Mouse (Mus musculus): ENCODE measurements around the gene Set.

Set gene

DNA sequence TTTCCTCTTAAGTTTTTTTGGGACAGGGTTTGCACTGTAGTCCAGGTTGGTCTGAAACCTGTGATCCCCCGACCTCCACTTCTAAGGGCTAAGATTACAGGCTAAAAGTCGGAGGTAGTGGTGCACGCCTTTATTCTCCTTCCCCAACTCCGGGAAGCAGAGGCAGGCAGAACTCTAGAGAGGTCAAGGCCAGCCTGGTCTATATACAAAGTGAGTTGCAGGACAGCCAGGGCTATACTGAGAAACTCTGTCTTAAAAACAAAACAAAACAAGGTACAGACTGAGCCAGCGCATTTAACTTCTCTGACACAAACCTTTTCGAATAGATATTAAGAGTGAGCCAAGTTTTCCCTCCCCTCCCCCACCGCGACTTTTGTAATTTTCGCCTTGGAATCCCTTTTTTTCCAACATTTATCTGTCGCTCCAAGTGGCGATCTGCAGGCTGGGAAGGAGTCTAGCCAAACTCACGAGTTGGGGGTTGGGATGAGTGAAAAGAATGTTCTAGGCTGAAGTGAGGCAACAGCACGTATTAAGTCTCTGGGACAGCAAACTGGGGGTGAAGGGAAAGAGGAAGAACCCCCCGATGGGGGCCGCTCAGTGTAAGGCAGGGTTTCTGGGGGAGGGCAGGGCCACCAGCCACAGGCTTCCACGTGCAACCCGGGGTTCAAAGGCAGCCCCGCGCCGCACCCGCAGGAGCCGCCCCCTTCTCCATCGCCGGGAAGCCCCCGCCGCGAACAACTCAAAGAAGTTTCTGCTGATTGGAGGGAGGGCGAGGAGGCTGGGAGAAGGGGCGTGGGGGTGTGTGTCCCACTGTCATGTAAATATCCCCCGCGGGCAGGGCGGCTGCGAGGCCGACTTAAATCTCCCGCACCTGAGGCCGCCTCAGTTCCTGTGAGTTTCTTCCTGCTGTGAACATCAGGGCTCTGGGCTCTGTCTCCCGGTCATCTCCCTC lies 4.3 kb downstream of the Set start:
- peak; percentile 50 to 54 for DNase-seq (ENCODE audit: low read depth in 2 of 2, low spot score in 2 of 2)

DNA sequence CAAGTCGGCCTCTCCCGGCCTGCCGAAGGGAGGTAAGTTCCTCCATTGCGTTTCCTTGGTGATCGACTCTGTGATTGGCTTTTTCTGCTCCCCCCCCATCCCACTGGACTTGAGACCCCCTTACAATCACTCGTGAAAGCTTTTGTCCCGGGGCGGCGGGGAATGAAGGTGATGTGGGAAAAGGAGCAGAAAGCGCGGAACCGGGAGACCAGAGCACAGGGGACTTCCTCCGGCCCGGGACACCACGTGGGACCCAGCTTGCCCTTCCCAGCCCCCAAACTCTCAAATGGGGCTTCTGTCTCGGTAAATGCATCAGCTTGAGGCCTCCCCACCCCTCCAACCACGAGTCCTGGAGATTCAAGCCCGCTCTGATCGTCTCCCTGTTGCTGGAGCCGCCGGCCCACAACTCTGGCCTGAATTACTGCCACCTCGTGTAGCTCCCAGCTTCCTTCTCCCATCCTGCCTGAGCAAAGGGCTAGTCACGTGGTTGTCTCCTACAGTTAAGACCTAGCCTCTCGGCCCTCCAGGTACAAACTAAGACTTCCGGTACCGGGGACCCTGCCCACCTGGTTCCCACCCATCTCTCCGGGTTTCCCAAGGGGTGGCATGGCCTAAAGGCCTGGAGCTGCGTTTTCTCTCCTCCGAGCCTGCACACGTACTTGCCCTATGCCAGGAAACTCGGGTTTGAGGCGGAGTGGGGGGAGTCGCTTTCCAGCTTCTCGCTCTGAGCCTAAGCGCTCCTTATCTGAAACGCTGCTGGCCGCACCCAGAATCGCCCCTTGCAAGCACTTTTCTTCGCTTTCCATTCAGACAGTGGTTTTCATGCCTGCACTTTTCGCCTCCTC lies 5.3 kb downstream of the Set start:
- DNase-seq (ENCODE audit: low read depth in 2 of 2, low spot score in 2 of 2): peak in 1 of 2 experiments; percentile 24

DNA sequence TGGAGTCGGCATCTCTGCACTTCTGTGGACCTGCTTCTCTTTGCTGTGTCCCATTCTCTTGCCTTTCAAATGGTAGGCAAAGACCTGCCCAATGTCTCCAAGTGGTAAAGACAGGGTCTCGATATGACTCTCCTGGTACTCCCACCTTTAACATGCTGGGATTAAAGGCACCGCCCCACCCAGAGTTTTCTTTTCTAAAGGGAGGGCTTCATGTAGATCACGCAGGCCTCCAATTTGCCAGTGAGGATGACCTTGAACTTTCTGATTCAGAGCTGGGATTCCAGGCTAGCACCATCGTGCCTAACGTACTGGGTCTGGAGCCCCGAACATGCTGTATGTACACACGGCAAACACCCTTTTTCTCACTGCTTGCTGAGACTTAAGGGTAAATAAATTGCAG lies 6.1 kb downstream of the Set start:
- no peak for DNase-seq (ENCODE audit: low read depth in 2 of 2, low spot score in 2 of 2)

DNA sequence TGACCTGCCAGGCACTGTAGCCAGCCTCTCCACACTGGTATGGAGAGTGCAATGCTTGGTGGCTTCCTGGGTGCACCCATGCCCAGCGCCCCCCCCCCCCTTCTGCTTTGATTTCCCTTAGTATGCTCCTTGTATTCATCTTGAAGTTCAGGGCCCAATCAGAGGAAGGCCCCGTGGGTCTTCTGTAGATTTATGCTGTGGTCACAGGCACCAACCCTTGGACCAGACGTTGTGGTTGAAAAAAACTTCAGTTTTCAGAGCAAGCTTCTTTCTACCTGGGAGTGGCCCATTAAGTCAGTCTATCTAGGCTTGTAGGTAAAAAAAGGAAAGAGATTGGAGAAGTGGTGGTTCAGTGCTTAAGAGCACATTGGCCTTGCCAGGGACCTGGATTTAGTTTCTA lies 6.6 kb downstream of the Set start:
- no peak for DNase-seq (ENCODE audit: low read depth in 2 of 2, low spot score in 2 of 2)

DNA sequence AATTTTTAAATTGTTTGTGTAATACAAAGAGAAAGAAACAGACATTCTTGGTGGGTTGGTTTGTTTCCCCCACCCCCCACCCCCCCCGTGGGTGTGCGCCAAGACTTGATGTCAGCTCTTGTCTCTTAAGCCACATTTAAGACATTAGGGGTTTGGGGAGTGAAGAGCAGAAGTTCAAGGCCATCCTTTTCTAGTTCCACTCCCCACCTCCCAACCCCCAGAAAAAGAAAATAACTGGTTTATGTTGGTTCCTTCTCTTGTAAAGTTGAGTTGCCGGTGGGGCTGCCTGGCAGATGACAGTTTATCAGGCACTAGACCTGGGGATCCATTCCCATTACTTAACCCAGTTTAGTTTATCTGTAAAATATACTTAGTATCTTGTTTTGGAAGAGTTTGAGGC lies 7.1 kb downstream of the Set start:
- DNase-seq (ENCODE audit: low read depth in 2 of 2, low spot score in 2 of 2): no peak

DNA sequence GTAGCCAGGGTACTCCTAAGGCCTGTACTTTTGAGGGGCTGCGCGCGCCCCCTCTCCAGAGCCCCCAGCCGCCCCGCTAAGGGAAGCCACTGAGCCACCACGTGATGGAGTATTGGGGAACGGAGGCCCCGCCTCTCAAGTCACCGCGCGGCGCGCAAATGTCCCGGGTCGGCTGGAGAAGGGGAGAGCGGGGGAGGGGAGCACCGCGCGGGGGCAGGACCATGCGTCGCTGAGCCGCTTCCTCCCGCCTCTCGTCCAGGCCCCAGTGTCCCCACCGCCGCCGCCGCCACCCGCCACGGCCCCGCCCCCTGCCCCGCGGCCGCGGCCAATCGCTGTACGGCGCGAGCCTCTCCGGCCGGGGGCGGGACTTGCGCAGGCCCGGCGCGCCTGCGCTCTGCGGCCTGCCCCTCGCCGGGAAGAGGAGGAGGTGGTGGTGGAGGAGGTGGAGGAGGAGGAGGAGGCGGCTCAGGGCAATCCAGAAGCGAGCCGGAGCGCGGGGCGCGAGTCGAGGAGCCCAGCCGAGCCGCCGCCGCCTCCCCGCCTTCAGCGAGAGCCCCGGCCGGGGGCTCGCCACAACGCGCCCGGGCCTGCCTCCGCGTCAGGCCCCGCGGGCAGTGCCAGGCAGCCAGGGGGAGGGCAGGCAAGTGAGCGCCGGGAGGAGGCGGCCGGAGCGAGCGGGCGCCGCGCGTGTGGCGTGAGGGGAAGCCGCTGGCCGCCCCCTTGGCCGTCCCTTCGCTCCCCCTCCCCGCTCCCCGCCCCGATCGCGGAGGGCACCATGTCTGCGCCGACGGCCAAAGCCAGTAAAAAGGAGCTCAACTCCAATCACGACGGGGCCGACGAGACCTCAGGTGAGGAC lies 9.1 kb downstream of the Set start:
- peak; percentile 78 to 82 for DNase-seq (ENCODE audit: low read depth in 2 of 2, low spot score in 2 of 2)

DNA sequence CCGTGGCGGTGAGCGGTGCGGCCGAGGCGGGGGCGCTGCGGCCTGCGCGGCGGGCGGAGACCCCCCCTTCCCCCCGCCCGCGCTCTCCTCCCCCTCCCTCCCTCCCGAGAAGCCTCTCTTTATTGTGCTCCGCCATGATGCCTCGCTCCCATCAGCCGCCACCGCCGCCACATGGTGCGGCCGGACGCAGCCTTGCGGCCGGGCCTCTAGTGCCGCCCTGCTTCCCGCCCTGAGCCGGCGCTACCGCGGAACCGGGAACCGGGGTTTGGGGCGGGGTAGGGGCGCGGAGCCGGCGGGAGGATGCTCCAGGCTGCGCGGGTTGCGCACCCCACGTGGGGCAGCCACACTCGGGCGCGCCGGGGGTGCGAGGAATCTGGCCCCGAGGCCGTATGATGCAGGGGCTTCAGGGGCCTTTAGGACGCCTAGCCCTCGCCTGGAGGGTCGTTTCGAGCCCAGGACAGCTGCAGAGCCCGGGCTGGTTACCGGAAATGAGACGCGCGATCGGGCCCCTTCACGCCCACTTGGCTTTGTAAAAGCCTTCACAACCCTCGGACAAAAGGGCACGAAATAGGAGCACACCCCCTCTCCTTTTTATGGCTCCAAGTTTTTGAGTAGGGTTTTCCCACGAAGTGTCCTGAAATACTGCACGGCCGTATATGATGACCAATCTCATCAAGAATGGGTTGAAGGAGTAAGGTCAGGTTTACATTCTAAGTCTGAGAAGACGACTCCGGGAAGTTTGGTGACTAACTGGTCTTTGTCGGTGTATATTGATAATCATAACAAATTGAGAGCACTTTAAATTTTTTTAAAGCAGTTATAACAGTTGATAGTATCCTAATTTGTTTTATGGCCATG lies 10.1 kb downstream of the Set start:
- DNase-seq (ENCODE audit: low read depth in 2 of 2, low spot score in 2 of 2): peak; percentile 32 to 35

DNA sequence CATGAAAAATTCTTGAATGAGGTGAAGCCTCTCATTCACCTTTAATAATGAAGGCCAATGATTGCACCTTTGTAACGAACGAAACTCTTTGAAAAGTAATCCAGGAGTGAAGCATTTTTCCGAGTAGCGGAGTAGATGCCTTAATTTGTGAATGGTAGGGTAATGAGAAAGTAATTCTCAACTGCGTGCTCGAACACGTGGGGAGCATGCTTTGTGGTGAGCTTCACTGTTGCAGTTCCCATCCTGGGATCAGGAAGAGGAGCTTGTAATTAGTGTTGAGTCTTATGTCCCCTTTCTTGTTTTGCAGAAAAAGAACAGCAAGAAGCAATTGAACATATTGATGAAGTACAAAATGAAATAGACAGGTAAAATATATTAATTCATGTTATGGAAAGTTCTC lies 10.8 kb downstream of the Set start:
- no peak for DNase-seq (ENCODE audit: low read depth in 2 of 2, low spot score in 2 of 2)

DNA sequence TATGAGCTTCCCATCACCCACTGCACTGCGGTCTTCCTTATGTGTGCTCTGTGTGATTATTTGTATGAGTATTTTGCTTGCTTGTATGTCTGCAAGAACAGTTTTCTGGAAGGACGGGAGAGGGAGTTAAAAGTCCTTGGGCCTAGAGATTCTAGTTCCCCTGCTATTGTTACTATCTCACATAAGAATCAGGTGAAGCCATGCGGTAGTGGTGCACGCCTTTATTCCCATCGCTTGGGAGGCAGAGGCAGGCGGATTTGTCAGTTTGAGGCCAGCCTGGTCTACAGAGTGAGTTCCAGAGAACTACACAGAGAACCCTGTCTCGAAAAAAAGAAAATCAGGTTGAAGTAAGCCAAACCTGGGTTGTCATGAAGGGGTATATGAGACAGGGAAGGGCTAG lies 15.7 kb downstream of the Set start:
- no peak for DNase-seq (ENCODE audit: low read depth in 2 of 2, low spot score in 2 of 2)

DNA sequence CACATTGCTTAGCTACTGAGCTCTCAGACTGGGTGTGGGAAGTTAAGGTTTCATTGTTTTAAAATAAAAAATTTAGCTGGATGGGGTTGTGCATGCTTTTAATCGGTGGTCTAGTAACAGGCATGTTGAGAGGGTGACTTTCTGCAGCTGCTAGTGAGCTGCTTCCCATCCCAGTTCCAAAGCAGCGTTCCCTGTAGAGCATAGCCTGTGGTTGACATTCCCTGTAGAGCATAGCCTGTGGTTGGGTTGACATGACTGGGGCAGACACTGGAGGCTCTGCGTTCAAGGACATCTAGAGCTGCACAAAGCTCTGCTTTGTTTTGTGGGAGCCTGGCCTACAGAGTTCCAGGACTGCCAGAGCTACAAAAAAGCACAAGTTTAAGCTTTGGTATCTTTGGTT lies 16.1 kb downstream of the Set start:
- DNase-seq (ENCODE audit: low read depth in 2 of 2, low spot score in 2 of 2): no peak

DNA sequence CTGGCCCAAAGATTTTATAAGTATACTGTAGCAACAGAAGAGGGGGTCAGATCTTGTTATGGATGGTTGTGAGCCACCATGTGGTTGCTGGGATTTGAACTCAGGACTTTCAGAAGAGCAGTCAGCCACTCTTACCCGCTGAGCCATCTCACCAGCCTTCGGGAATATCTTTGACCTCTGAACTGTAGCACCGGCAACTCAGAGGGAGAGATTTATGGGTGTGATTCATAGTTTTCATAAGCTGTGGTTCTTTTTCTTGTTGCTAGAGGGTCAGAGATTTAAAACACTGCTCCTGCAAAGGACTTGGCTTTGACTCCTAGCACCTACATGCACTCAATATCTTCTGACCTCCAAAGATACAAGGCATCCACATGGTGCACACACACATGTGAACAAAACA lies 18.4 kb downstream of the Set start:
- no peak for DNase-seq (ENCODE audit: low read depth in 2 of 2, low spot score in 2 of 2)

DNA sequence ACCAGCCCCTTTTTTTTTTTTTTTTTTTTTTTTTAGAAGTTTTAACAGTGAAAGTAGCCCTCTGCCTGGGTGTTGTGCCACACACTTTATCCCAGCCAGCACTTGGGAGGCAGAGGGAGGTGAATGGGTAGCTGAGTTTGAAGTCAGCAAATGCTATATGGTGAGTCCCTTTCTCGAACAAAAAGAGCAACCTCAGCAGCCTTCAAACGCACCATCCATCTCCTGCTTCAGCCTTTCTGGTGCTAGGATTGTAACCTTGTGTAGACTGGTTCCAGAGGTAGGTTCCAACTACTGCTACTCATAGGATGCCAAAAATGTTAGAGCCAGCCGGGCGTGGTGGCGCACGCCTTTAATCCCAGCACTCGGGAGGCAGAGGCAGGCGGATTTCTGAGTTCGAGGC lies 19.3 kb downstream of the Set start:
- DNase-seq (ENCODE audit: low read depth in 2 of 2, low spot score in 2 of 2): no peak

DNA sequence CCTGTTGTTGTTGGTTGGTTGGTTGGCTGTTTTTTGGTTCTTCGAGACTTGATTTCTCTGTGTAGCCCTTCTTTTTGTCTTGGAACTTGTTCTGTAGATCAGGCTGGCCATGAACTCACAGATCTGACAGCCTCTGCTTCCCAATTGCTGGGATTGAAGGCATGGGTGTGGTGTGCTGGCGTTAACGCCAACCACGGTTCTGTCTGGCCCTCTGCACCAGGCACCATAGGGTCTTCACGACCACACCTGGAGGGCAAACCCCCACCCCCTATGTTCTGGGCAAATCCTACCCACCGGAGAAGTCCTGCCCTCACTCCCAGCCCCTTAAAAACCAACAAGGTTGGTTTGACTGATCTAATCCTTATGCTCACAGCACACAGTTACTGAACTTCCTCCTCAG lies 19.8 kb downstream of the Set start:
- DNase-seq (ENCODE audit: low read depth in 2 of 2, low spot score in 2 of 2): no peak

DNA sequence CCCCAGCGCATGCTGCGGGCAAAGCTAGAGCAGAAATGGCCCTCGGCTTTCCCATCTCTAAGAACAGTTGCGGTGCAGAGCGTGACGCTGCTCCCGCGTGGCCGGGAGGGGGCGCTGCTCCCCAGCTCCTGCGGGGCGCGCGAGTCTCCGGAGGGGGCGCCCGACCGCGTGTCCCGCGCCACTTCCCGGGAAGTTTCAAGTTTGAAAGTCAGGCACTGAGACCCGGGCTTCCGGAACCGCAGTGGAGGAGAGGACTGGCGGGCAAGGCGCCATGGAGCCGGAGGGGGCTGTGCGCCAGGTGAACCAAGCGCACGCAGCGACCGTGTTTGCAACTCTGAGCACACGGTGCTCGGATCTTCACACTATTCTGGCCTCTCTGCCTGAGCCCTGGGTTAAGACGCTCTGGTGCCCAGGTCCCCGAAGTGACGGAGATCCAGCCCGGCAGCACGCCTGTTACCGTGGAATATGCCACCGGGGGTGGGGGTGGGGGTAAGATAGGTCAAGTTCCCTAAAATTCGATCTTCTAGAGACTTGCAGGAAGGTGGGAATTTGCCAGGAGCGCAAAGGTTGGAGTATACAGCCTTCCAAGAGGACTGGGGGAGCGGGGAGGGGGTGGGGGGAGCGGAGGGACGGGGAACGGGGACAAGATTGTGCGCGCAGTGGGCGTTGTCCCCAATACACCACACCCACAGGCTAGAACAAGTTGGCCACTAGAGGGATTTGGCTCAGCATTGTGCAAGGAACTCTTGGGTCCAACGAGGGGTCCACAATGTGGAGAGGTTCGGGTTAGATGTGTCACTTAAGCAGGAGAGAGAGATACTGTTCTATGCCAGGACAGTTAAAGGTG lies 20.5 kb downstream of the Set start, which contains the start of gene Pkn3:
Gene Pkn3 (plus strand): TSS at position 183 of the 847 bp plus-strand sequence.
- peak; percentile 76 for DNase-seq (ENCODE audit: low read depth in 2 of 2, low spot score in 2 of 2)

DNA sequence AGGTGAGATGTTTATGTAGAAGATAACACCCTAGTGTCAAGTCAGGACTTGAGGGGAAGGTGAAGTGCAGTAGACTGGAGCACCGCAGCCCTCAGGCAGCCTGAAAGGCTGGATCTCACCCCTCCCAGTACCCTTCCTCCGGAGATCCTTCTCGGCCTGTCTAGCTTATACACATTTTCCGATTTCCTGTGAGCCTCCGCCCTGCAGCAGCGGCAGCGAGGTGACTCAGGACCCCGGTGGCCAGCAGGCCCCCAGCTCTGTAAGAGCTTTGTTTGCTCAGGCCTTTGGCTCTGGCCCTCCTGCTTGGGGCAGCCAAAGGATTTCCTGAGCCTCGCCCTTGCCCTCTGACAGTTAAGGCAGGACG lies 21.2 kb downstream of the Set start:
- DNase-seq (ENCODE audit: low read depth in 2 of 2, low spot score in 2 of 2): no peak

DNA sequence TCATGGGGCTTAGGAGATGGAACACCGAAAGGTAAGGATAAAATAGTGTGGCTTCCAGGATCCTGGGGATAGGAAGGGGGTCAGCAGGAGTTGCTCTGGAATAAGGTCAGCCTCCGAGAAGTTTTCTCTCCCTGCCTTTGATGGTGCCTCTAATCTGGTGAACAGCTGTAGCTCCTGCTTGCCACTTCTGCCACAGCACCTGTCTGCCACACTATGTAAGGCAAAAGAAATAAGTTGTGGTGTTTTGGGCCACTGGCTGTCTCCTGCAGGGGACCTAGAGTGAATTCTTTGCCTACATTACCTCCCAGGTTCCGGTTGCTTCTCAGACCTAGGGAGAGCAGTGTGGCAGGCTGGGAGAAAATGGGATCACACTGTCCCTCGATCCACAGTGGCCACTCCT lies 21.6 kb downstream of the Set start:
- no peak for DNase-seq (ENCODE audit: low read depth in 2 of 2, low spot score in 2 of 2)

DNA sequence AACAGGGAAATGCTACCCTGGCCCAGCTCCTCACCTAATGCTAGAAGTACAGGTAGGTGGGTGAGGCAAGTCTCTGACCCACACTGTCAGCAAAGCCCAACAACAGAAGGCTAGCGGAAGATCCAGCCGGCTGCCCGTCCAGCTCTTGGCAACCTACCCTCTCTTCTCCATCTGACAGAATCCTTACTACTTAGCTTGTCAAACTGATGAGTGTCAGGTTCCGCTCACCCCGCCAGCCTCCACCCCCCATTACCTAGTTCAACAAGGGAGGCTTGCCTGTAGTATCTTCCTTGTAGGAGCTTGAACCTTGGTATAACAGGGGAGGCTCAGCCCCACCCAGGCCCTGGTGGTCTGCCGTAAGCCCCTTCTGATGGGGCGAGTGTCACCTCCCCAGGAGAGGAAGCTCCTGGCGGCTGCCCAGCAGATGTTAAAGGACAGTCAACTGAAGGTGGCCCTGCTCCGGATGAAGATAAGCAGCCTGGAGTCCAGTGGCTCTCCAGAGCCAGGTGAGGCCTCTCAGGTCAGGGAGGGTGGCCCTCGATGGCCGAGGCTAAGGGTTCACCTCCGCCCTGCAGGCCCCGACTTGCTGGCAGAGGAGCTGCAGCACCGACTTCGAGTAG lies 23.1 kb downstream of the Set start:
- no peak for DNase-seq (ENCODE audit: low read depth in 2 of 2, low spot score in 2 of 2)

DNA sequence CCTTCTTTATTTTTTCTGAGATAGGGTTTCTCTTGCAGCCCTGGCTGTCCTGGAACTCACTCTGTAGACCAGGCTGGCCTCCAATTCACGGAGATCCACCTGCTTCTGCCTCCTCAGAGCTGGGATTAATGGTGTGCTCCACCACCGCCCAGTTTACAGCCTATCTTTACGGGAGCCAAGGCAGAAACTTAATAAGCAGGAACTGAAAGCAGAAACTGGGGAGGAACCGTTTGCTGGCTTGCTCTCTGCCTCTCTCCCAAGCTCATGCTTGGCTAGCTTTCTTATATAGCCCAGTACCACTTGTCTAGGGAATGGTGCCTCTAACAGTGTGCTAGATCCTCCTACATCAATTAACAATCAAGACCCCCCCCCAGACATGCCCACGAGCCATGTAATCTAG lies 26.9 kb downstream of the Set start:
- DNase-seq (ENCODE audit: low read depth in 2 of 2, low spot score in 2 of 2): no peak

DNA sequence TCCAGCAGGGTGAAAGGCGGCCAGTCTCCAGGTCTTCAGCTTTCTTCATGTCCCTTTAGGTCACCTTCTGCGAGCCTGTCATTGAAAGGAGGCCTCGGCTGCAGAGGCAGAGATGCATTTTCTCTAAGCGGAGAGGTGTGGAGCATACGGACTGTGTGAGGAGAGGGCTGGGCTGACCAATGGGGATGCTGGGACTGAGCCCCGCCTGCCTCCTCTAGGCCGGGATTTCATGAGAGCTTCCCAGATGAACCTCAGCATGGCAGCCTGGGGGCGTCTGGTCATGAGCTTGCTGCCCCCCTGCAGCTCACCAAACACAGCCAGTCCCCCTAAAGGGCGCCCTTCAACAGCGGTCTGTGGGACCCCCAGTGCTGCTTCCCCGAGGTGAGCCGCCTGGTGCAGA lies 27.5 kb downstream of the Set start:
- DNase-seq (ENCODE audit: low read depth in 2 of 2, low spot score in 2 of 2): no peak

All from CD8-positive naive resting alpha-beta T cell, adult 2 months (primary cell).